Mouse (Mus musculus) cerebellum, adult 2 months (tissue): ENCODE data around the gene Bak1.

Experiments used
- CTCF ChIP-seq: fragments of 200-500 bp; IDR thresholded peaks from 2 replicates; pipeline ENCODE4 v1.5.1; 2011; ENCODE audit warnings: low read depth, mild to moderate bottlenecking, control low read depth, low read length, moderate library complexity, borderline replicate concordance; ENCODE audit not compliant: insufficient read depth
- POLR2A ChIP-seq: fragments of 200-500 bp; IDR thresholded peaks from 2 replicates; pipeline ENCODE4 v1.6.1; 2011; ENCODE audit warnings: low read length, control low read depth, borderline replicate concordance; ENCODE audit not compliant: insufficient read depth

DNA sequence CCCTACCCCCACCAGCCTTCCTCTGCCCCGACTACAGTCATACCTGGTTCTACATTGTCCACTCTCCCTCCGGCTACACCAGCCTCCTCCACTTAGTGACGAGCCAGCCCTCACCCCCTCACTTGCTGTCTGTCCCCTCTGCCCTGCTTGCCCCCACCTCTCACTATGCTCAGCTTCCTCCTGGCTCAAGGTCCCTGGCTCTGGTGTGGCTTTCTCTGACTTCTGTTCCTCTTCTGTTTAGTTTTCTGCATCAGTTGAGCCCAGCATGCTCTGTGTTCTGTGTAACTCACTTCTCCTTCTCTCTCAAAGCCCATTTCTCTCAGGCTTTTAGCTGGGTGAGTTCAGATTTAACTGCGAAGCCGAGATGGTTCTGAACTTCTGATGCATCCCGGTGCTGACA is 45.4 kb upstream of the Bak1 start:
- TF ChIP-seq POLR2A (no peak), CTCF (no peak)
